Mouse (Mus musculus): ENCODE data around the gene Fkbpl. TPM values are rescaled to one million over a fixed set of nuclear protein-coding genes. Genes with fewer than 3 reads are reported as not detected.

Fkbpl gene
- total RNA-seq, 4 experiments from 2014 or later: 5.3 to 9.4 (median 8.9) TPM

GRCm38 (mm10) chr17:34627093-34627942, 17.2 kb upstream of the Fkbpl start:
- peak; percentile 61 to 72 for DNase-seq (ENCODE audit: low spot score in 2 of 2)

GRCm38 (mm10) chr17:34627943-34628643, 16.5 kb upstream of the Fkbpl start, which contains the start of gene Ppt2:
Gene Ppt2 (minus strand): TSS chr17:34628510.
- DNase-seq (ENCODE audit: low spot score in 2 of 2): peak in 1 of 2 experiments; percentile 50

GRCm38 (mm10) chr17:34628644-34628967, 16.0 kb upstream of the Fkbpl start:
- no peak for DNase-seq (ENCODE audit: low spot score in 2 of 2)

- no peak for DNase-seq (ENCODE audit: low spot score in 2 of 2)
Observed at GRCm38 (mm10) chr17:34629221-34629751, 15.3 kb upstream of the Fkbpl start, which contains the start of gene Prrt1. Gene Prrt1 (plus strand): TSS chr17:34629533.

GRCm38 (mm10) chr17:34629796-34630603, 14.6 kb upstream of the Fkbpl start:
- DNase-seq (ENCODE audit: low spot score in 2 of 2): no peak

GRCm38 (mm10) chr17:34630761-34631301, 13.7 kb upstream of the Fkbpl start:
- DNase-seq (ENCODE audit: low spot score in 2 of 2): no peak

- no peak for DNase-seq (ENCODE audit: low spot score in 2 of 2)
Observed at GRCm38 (mm10) chr17:34631647-34632046, 12.9 kb upstream of the Fkbpl start.

- peak; percentile 68 to 76 for DNase-seq (ENCODE audit: low spot score in 2 of 2)
Observed at GRCm38 (mm10) chr17:34632261-34632691, 12.3 kb upstream of the Fkbpl start.

- DNase-seq (ENCODE audit: low spot score in 2 of 2): no peak
Observed at GRCm38 (mm10) chr17:34635671-34636070, 8.9 kb upstream of the Fkbpl start.

GRCm38 (mm10) chr17:34637459-34637858, 7.1 kb upstream of the Fkbpl start:
- no peak for DNase-seq (ENCODE audit: low spot score in 2 of 2)

GRCm38 (mm10) chr17:34639461-34640255, 4.9 kb upstream of the Fkbpl start:
- DNase-seq (ENCODE audit: low spot score in 2 of 2): no peak

GRCm38 (mm10) chr17:34640778-34641601, 3.6 kb upstream of the Fkbpl start:
- no peak for DNase-seq (ENCODE audit: low spot score in 2 of 2)

GRCm38 (mm10) chr17:34641945-34642344, 2.6 kb upstream of the Fkbpl start:
- DNase-seq (ENCODE audit: low spot score in 2 of 2): no peak

GRCm38 (mm10) chr17:34643379-34643778, 1.2 kb upstream of the Fkbpl start:
- DNase-seq (ENCODE audit: low spot score in 2 of 2): no peak

- DNase-seq (ENCODE audit: low spot score in 2 of 2): no peak
Observed at GRCm38 (mm10) chr17:34643944-34644343, 620 bp upstream of the Fkbpl start.

- DNase-seq (ENCODE audit: low spot score in 2 of 2): no peak
Observed at GRCm38 (mm10) chr17:34645256-34645829, 779 bp downstream of the Fkbpl start.

GRCm38 (mm10) chr17:34645831-34646511, 1.4 kb downstream of the Fkbpl start:
- no peak for DNase-seq (ENCODE audit: low spot score in 2 of 2)

All from gastrocnemius, adult 8-10 months (tissue).